Mouse (Mus musculus) cortical plate, adult 2 months (tissue): ENCODE results near the gene Rrp12.

Experiments used
- CTCF ChIP-seq: fragments of 200-500 bp; IDR thresholded peaks from 2 replicates; pipeline ENCODE4 v1.5.1; 2011; ENCODE audit warnings: mild to moderate bottlenecking, control low read depth, low read length; ENCODE audit not compliant: insufficient read depth; ENCODE audit errors: extremely low read depth
- POLR2A ChIP-seq: fragments of 200-500 bp; IDR thresholded peaks from 2 replicates; pipeline ENCODE4 v1.6.1; 2011; ENCODE audit warnings: mild to moderate bottlenecking, low read length, control low read depth; ENCODE audit not compliant: insufficient read depth; ENCODE audit errors: extremely low read depth

DNA sequence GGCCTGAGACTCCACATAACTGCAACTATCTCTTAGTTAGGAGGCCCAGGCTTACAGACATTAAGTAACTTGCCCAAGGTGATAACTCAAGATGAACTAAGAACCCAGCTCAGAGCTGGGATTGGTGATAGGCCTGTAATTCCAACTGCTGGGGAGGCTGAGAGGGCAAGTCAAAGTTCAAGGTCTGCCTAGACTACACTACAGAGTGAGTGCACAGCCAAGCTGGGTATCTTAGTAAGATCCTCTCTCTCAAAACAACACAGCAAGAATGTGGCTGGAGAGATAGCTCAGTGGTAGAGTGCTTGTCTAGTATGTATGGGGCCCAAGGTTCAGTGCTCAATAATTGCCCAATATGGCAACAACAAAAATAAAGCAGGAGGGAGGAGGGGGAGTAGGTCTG lies 7.8 kb downstream of the Rrp12 start:
- no peak for TF ChIP-seq CTCF
- TF ChIP-seq POLR2A, result no peak
